Mouse (Mus musculus) forebrain, embryonic 14.5 days (tissue): ENCODE measurements at regions not wholly inside any gene's neighbourhood (a gene's known extent, or its start where the extent isn't known, plus 50 kb on each side); places are given as distances from the start of the nearest gene placed in this dataset.

Experiments
- ATAC-seq: fragments of 200-750 bp; cut with Nextera tagmentation; 2 replicates; pipeline ENCODE4 v1.8.0; 2017; ENCODE audit warnings: mild to moderate bottlenecking, moderate library complexity
- DNase-seq: peaks from one replicate; pipeline ENCODE4 v3.0.0-alpha.2; 2015; ENCODE audit warnings: low spot score
- H3K27ac ChIP-seq: fragments of 300-500 bp; sonication (generic); 2 replicates; pipeline ENCODE4 v1.5.1; 2014; ENCODE audit warnings: low read depth, mild to moderate bottlenecking, control low read depth, low read length, moderate library complexity
- H3K27me3 ChIP-seq: fragments of 300-500 bp; sonication (generic); replicated peaks from 2 replicates; pipeline ENCODE4 v1.6.1; 2014; ENCODE audit warnings: low read length, control low read depth, mixed read lengths; ENCODE audit not compliant: control insufficient read depth, insufficient read depth
- H3K36me3 ChIP-seq: fragments of 300-500 bp; sonication (generic); 2 replicates; pipeline ENCODE4 v1.6.1; 2014; ENCODE audit warnings: low read length, control low read depth; ENCODE audit not compliant: control insufficient read depth, insufficient read depth
- H3K4me1 ChIP-seq: fragments of 300-500 bp; sonication (generic); 2 replicates; pipeline ENCODE4 v1.6.1; 2014; ENCODE audit warnings: antibody characterized with exemption, low read length, control low read depth; ENCODE audit not compliant: control insufficient read depth, insufficient read depth
- H3K4me2 ChIP-seq: fragments of 300-500 bp; sonication (generic); 2 replicates; pipeline ENCODE4 v1.6.1; 2014; ENCODE audit warnings: mild to moderate bottlenecking, control low read depth, low read length
- H3K4me3 ChIP-seq: fragments of 300-500 bp; sonication (generic); 2 replicates; pipeline ENCODE4 v1.5.1; 2014; ENCODE audit warnings: low read depth, low read length, control low read depth
- H3K9ac ChIP-seq: fragments of 300-500 bp; sonication (generic); 2 replicates; pipeline ENCODE4 v1.6.1; 2014; ENCODE audit warnings: mild to moderate bottlenecking, low read length, control low read depth, moderate library complexity
- H3K9me3 ChIP-seq: fragments of 300-500 bp; sonication (generic); replicated peaks from 2 replicates; pipeline ENCODE4 v1.6.1; 2016; ENCODE audit warnings: low read length, control low read depth, mixed read lengths; ENCODE audit not compliant: control insufficient read depth
- WGBS: fragments of 180-500 bp; shearing (Covaris S2); extraction: QIAGEN DNeasy Blood & Tissue Kit; methylation state at CpG from one replicate; pipeline ENCODE4 v1.1.7; 2014; 5-methylcytosine and 5-hydroxymethylcytosine counted together

DNA sequence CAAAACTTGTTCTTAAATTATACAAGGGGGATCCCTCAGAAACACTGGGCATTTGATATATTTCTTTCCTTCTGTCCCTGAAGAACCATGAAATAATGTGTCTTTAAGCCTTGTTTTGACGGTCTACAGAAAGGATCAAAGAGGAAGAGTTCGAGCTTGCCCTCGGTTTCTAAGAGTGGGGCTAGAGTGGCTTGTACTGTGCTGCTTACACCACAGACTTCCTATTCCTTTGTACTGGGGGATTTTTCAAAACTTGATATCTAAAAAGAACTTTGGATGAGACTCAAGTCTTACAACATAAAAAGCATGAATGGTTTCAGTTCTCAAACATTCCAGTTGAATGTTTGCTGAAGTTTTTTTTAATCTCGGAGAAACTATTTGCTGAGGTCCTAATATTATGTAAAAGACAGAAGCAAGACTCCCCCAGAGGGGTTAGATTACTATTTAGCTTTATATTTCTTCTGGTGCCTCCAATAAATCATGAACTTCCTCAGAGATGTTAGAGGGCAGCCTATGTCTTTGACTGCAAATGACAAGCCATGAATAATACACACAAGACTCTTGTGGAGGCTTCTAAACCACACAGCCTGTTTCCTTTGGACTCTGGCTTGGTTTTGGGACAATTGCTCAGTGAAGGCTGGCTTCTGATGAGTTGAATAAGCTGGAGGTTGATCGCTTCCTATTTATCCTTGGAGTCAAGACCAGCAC, 352.0 kb upstream of the Smim15 start:
- DNase-seq (no peak), ATAC-seq (no peak)
- no peak overlapping the region for H3K4me3 ChIP-seq
- H3K4me1 ChIP-seq, result no peaks in the 10 kb centered on the region; the same call in 1 of the 2 replicates
- no peaks in the 10 kb centered on the region for H3K27me3 ChIP-seq
- no peak overlapping the region for H3K27ac ChIP-seq
- H3K4me2 ChIP-seq, result no peak overlapping the region
- WGBS, result 90% methylated on average over 5 of the region's 5 CpGs
- no peaks in the 10 kb centered on the region for H3K36me3 ChIP-seq
- H3K9ac ChIP-seq, result no peak overlapping the region
- H3K9me3 ChIP-seq, result no peaks in the 10 kb centered on the region

DNA sequence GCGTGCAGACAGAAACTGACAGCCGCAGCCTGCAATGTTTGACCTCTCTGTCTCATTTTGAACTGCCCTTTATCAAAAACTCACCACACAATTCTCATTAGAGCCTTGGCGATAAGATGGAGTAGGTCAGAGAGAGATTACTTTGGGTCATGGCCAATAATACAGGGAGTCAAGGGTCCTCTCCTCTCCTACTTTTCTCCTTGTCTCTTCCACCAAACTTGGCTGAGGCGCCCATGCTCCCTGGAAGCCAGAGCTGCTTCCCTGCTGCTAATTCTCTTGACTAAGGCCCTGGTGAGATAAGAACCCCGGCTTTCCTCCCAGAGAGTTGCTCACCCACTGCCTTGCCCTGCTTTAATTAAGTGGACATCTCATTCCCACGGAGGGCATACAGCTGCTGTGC, 355.3 kb upstream of the Smim15 start:
- H3K36me3 ChIP-seq, result no peaks in the 10 kb centered on the region
- H3K9ac ChIP-seq, result no peak overlapping the region
- 57% methylated on average over 6 of the region's 6 CpGs for WGBS

DNA sequence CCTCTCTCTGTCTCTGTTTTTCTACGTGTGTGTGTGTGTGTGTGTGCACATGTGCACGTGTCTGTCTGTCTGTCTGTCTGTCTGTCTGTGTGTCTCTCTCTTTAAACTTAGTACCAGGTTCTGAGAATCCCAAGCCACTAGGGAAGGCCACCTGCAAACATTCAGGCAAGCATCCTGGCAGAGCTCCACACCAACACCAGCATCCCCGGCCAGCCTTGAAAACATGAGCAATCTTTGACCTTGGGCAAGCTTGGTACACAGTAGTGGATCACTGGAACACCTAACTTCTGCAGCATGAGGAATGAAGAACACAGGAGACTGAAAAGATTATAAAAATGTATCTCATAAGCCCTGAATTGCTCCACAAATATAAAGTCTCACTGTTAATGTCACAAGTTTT, 359.0 kb upstream of the Smim15 start:
- H3K27me3 ChIP-seq, result no peaks in the 10 kb centered on the region
- H3K4me3 ChIP-seq, result no peak overlapping the region
- whole genome bisulfite sequencing, result 79% methylated on average over 3 of the region's 3 CpGs
- H3K4me2 ChIP-seq, result no peak overlapping the region
- no peak overlapping the region for H3K9ac ChIP-seq
- H3K36me3 ChIP-seq, result no peaks in the 10 kb centered on the region
- no peaks in the 10 kb centered on the region; the same call in 1 of the 2 replicates for H3K4me1 ChIP-seq
- no peak overlapping the region for H3K27ac ChIP-seq
- no peaks in the 10 kb centered on the region for H3K9me3 ChIP-seq
- DNase-seq, result no peak
- no peak for ATAC-seq

More for the DNA sequence above, 355.3 kb upstream of the Smim15 start:
- no peak overlapping the region for H3K4me3 ChIP-seq
- DNase-seq (no peak), ATAC-seq (no peak)
- no peak overlapping the region for H3K27ac ChIP-seq
- no peaks in the 10 kb centered on the region for H3K9me3 ChIP-seq
- H3K4me2 ChIP-seq, result no peak overlapping the region
- H3K4me1 ChIP-seq, result no peaks in the 10 kb centered on the region; the same call in 1 of the 2 replicates
- H3K27me3 ChIP-seq, result no peaks in the 10 kb centered on the region

DNA sequence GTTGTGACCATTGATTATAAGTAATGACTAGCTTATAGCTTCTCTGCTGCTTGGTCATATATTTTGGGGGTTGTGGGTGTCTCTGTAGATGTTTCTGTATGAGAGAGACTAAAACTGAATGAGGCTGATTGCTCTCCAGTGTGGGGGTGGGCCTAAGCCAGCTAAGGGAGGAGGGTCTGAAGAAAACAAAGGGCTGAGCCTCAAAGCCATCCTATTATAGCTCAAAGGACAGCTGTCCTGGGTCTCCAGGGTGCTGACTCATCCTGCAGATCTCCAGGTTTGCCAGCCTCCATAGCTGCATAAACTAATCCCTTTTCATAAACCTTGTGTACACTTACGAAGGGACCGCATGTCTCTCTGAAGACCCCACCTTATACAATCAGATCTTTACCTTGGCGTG, 360.3 kb upstream of the Smim15 start:
- WGBS, result 84% methylated on average over 3 of the region's 3 CpGs
- Histone ChIP-seq H3K9me3 (no peaks in the 10 kb centered on the region), H3K4me3 (no peak overlapping the region), H3K36me3 (no peaks in the 10 kb centered on the region), H3K27me3 (no peaks in the 10 kb centered on the region), H3K4me1 (no peaks in the 10 kb centered on the region), H3K4me2 (no peak overlapping the region), H3K27ac (no peak overlapping the region), H3K9ac (no peak overlapping the region)
- no peak for DNase-seq
- ATAC-seq, result no peak

DNA sequence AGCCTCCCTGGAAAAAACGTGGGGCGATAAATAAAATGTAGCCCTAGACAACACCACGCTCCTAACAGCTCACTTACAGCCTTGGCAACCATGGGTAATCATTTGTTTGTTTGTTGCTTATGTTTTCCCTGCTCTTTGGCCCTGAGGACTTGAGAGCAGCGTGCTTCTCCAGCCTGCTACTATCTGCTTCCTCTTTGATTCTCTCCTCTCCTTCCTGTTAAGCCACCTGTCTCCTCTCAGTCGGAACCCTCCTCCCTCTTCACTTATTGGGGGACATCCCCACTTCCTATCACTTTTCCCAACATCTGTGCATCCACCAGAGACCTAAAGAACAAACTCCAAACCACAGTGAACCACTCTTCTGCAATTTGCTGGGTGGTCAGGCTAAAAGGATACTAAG, 362.5 kb upstream of the Smim15 start:
- H3K27me3 ChIP-seq, result no peaks in the 10 kb centered on the region
- H3K36me3 ChIP-seq, result no peaks in the 10 kb centered on the region
- H3K4me1 ChIP-seq, result no peaks in the 10 kb centered on the region
- no peak overlapping the region for H3K27ac ChIP-seq
- 82% methylated on average over 5 of the region's 5 CpGs for WGBS
- H3K4me3 ChIP-seq, result no peak overlapping the region
- H3K9me3 ChIP-seq, result no peaks in the 10 kb centered on the region
- ATAC-seq, result no peak
- no peak overlapping the region for H3K4me2 ChIP-seq
- no peak for DNase-seq
- H3K9ac ChIP-seq, result no peak overlapping the region

DNA sequence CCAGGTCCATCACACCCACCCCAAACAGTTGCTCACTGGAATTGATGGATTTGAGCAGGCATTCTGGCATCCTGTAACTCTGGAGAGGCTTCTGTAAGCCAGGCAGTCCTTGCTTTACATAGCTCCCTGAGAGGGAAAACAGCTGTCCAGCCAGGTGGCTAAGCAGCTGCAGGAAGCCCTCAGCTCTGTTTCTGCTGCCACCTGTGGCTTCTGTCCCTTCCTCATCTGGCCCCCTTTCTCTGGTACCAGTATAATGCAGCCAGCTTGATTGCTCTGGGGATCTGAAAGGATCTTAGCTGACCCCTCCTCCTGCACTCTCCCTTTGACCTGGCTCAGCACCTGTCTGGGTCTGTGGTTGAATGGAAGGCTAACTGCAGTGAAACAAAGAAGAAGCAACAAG, 365.4 kb upstream of the Smim15 start:
- Histone ChIP-seq H3K4me1 (peaks cover 8% of the 10 kb centered on the region; the same call in 1 of the 2 replicates), H3K4me2 (no peak overlapping the region), H3K9me3 (no peaks in the 10 kb centered on the region), H3K36me3 (no peaks in the 10 kb centered on the region), H3K4me3 (no peak overlapping the region), H3K27ac (no peak overlapping the region), H3K27me3 (no peaks in the 10 kb centered on the region), H3K9ac (no peak overlapping the region)
- DNase-seq (no peak), ATAC-seq (no peak)

DNA sequence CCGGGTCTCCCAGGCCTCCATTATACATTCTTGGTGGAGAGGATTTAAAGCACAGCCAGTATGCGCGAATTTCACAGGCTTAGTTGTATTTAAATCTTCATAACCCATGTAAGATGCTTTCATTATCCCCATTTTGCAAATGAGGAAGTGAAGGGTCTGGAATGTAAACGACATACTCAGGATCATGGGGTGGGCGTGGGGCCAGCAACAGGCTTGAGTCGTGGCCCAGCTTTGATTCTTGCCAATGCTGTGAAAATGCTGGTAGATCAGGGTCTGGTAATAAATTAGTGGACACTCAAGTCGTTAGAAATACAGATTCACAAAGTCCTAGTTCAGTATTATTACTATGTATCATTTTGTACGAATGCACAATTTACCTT, 367.2 kb upstream of the Smim15 start:
- Histone ChIP-seq H3K9me3 (no peaks in the 10 kb centered on the region), H3K4me1 (peaks cover 8% of the 10 kb centered on the region; the same call in 1 of the 2 replicates), H3K4me3 (no peak overlapping the region), H3K9ac (no peak overlapping the region), H3K4me2 (no peak overlapping the region), H3K36me3 (no peaks in the 10 kb centered on the region), H3K27me3 (no peaks in the 10 kb centered on the region), H3K27ac (no peak overlapping the region)
- DNase-seq, result no peak
- ATAC-seq, result peak; percentile 13; the same call in 1 of the 2 replicates
- WGBS, result 39% methylated on average over 8 of the region's 8 CpGs

DNA sequence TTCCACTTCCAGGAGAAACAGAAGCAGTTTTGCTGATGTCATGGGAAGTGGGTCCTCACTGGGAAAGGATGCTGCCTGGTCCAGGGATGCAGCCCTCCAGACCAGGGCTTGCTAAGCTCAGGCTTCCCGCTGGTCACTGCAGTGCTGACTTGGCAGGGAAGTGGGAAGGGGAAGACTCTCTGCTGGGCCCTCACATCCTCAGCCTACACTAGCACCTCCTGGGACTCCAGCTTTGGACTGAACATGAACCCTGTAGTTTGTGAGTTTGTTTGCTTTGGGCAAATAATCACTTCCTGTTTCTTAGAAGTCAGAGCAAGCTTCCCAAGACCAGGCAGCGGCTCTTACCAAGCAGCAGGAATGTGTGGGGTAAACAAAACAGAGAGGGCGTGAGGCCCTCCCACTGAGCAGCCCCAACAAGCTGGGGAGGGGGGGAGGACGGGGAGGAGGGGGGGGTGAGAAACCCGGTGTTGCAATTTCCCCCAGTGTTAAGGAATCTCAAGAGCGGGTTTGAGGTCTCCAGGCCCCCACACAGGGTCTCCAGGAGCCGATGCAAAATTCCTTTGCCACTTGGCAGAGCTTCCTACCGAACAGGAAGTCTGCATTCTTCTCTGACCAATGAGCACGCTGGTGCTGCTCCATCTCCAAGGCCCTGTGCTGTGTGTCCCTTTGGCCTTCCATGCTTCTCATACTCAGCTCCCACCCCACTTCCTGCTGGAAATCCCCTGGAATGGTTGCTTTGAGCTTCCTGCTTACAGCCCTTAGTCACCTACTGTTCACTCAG, 367.7 kb upstream of the Smim15 start:
- no peak overlapping the region for H3K4me2 ChIP-seq
- ATAC-seq (peak; percentile 67), DNase-seq (peak; percentile 34)
- H3K9me3 ChIP-seq, result no peaks in the 10 kb centered on the region
- H3K27me3 ChIP-seq, result no peaks in the 10 kb centered on the region
- 12% methylated on average over 9 of the region's 9 CpGs for WGBS
- no peak overlapping the region for H3K9ac ChIP-seq
- no peak overlapping the region for H3K4me3 ChIP-seq
- H3K36me3 ChIP-seq, result no peaks in the 10 kb centered on the region
- H3K4me1 ChIP-seq, result peaks cover 8% of the 10 kb centered on the region; the same call in 1 of the 2 replicates
- no peak overlapping the region for H3K27ac ChIP-seq

DNA sequence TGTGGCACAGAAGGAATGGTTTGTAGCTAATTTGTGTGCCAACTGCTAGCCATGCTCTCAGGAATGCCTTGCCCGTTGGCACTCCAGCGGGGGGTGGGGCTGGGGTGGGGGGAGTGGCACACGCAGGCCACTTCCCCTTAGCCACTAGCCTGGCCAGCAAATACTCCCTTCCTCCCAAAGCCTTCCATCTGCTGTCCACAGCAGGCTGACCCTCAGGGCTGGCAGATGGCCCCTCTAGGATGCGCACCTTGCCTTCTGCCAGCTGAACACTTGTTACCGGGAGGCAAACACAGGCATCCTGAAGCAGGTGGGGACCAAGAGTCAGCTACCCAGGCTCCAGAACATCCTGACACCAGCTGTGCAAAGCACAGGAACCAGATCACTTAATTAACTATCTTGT, 372.1 kb upstream of the Smim15 start:
- ATAC-seq (no peak), DNase-seq (no peak)
- no peaks in the 10 kb centered on the region for H3K36me3 ChIP-seq
- H3K9me3 ChIP-seq, result no peaks in the 10 kb centered on the region
- WGBS, result 86% methylated on average over 5 of the region's 5 CpGs
- H3K4me3 ChIP-seq, result no peak overlapping the region
- no peak overlapping the region for H3K27ac ChIP-seq
- no peak overlapping the region for H3K4me2 ChIP-seq
- no peak overlapping the region for H3K9ac ChIP-seq
- peaks cover 8% of the 10 kb centered on the region; the same call in 1 of the 2 replicates for H3K4me1 ChIP-seq
- no peaks in the 10 kb centered on the region for H3K27me3 ChIP-seq
